Mouse (Mus musculus) liver, adult 2 months (tissue): ENCODE measurements around the gene Sugt1. TPM values are rescaled to one million over a fixed set of nuclear protein-coding genes. Genes with fewer than 3 reads are reported as not detected.

ENCODE experiments used
- DNase-seq: peaks from one replicate; pipeline ENCODE4 v3.0.0-alpha.2; 2011; ENCODE audit warnings: low read depth, low spot score; ENCODE audit errors: extremely low read depth
- H3K27ac ChIP-seq: fragments of 200-500 bp; replicated peaks from 2 replicates; pipeline ENCODE4 v1.5.1; 2012; ENCODE audit warnings: low read depth, mild to moderate bottlenecking, control low read depth, inconsistent platforms, low read length; ENCODE audit not compliant: insufficient read depth
- H3K27me3 ChIP-seq: fragments of 200-500 bp; 2 replicates; pipeline ENCODE4 v1.6.1; 2012; ENCODE audit warnings: mild to moderate bottlenecking, moderate library complexity, low read length, inconsistent platforms; ENCODE audit not compliant: control insufficient read depth, insufficient read depth
- H3K36me3 ChIP-seq: fragments of 200-500 bp; 2 replicates; pipeline ENCODE4 v1.6.1; 2012; ENCODE audit warnings: low read length, inconsistent platforms; ENCODE audit not compliant: control insufficient read depth, insufficient read depth
- H3K4me1 ChIP-seq: fragments of 200-500 bp; 2 replicates; pipeline ENCODE4 v1.6.1; 2011; ENCODE audit warnings: low read length; ENCODE audit not compliant: control insufficient read depth, insufficient read depth
- H3K4me3 ChIP-seq: fragments of 200-500 bp; 2 replicates; pipeline ENCODE4 v1.5.1; 2011; ENCODE audit warnings: low read depth, mild to moderate bottlenecking, control low read depth, low read length, moderate library complexity; ENCODE audit not compliant: insufficient read depth
- H3K79me2 ChIP-seq: fragments of 200-500 bp; 2 replicates; pipeline ENCODE4 v1.6.1; 2012; ENCODE audit warnings: inconsistent platforms, mild to moderate bottlenecking, low read length, moderate library complexity; ENCODE audit not compliant: control insufficient read depth, insufficient read depth
- H3K9ac ChIP-seq: fragments of 200-500 bp; 2 replicates; pipeline ENCODE4 v1.6.1; 2012; ENCODE audit warnings: low read depth, mild to moderate bottlenecking, control low read depth, inconsistent platforms, low read length
- CTCF ChIP-seq: fragments of 200-500 bp; IDR thresholded peaks from 2 replicates; pipeline ENCODE4 v1.5.1; 2011; ENCODE audit warnings: low read depth, low read length, control low read depth
- POLR2A ChIP-seq: fragments of 200-500 bp; IDR thresholded peaks from 2 replicates; pipeline ENCODE4 v1.6.1; 2011; ENCODE audit warnings: low read length, control low read depth; ENCODE audit not compliant: insufficient read depth; ENCODE audit errors: extremely low read depth
- WGBS: fragments of 180-500 bp; shearing (Covaris S2); methylation state at CpG from one replicate; pipeline ENCODE4 v1.1.7; 2018; 5-methylcytosine and 5-hydroxymethylcytosine counted together
- polyA plus RNA-seq: library from polyadenylated mRNA; depleted of rRNA; stranded (reverse); fragments of >200 nt; gene quantifications from 2 replicates; pipeline ENCODE4 v1.2.3, GENCODE M21; 2012
- total RNA-seq: library from RNA; depleted of rRNA; stranded (reverse); fragments of >200 nt; gene quantifications from 2 replicates; pipeline ENCODE4 v1.2.3, GENCODE M21; 2014

The Sugt1 gene
- total and polyA plus RNA-seq, 2 experiments, result 3.3 to 30.0 TPM

- TF ChIP-seq POLR2A, result no peak
- TF ChIP-seq CTCF, result no peak
- no peak overlapping the region for H3K4me3 ChIP-seq
- H3K27me3 ChIP-seq, result no peaks in the 10 kb centered on the region
- peak overlapping the region; percentile 83 for H3K27ac ChIP-seq
- DNase-seq, result peak; percentile 95
- WGBS, result 9% methylated on average over 2 of the region's 2 CpGs
- H3K9ac ChIP-seq, result no peak overlapping the region
- peaks cover 29% of the 10 kb centered on the region for H3K4me1 ChIP-seq
- H3K36me3 ChIP-seq, result peaks cover 4% of the 10 kb centered on the region; the same call in 1 of the 2 replicates
- no peaks in the 10 kb centered on the region for H3K79me2 ChIP-seq
Measured at GRCm38 (mm10) chr14:79633196-79633595, 45.7 kb downstream of the Sugt1 start.

DNA sequence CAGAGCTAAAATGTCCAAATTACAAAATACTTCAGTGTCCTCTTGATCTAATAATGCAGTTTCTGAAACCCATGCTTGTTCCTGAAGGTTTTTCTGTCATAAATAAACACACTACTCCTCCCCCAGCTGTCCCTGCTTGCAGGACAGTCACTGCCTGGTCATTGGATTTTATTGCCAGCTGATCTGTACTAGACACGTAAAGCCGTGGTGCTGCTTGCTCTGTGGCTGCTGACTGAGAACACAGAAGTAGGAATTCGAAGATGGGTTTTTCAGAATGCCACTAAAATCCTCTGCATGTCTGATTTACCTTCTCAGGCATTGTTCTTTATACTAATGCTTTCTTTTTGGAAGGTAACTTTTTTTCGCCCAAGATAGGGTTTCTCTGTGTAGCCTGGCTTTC, 49.3 kb downstream of the Sugt1 start:
- TF ChIP-seq CTCF, result no peak
- TF ChIP-seq POLR2A, result no peak
- Histone ChIP-seq H3K4me3 (no peak overlapping the region), H3K9ac (no peak overlapping the region), H3K27me3 (no peaks in the 10 kb centered on the region), H3K27ac (0 out of 2 replicates have a peak overlapping the region, but pooled peaks have one; percentile 28), H3K4me1 (peaks cover 22% of the 10 kb centered on the region), H3K36me3 (no peaks in the 10 kb centered on the region; the same call in 1 of the 2 replicates), H3K79me2 (no peaks in the 10 kb centered on the region)
- 52% methylated on average over 4 of the region's 4 CpGs for WGBS
- peak; percentile 57 for DNase-seq

DNA sequence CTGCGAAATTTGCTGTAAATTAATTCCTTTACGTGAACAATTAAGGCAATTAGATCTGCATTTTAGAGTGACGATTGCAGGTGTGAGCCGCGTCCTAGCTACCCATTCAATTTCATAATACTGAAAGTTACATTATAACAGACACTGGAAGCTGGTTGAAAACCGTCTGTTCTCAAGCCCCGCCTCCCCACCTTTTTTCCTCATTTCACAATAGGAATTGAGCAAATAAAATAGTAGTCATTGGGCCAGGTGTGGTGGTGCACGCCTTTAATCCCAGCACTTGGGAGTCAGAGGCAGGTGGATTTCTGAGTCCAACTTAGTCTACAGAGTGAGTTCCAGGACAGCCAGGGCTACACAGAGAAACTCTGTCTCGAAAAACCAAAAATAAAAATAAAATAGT, 54.6 kb downstream of the Sugt1 start:
- H3K36me3 ChIP-seq, result no peaks in the 10 kb centered on the region
- no peaks in the 10 kb centered on the region for H3K79me2 ChIP-seq
- H3K27ac ChIP-seq, result peak overlapping the region; percentile 27
- peak; percentile 91 for DNase-seq
- H3K27me3 ChIP-seq, result no peaks in the 10 kb centered on the region
- peak overlapping the region; percentile 17; the same call in 1 of the 2 replicates for H3K9ac ChIP-seq
- H3K4me1 ChIP-seq, result peaks cover 8% of the 10 kb centered on the region
- no peak for TF ChIP-seq CTCF
- no peak for TF ChIP-seq POLR2A
- H3K4me3 ChIP-seq, result peak overlapping the region; percentile 25; the same call in 1 of the 2 replicates
- 27% methylated on average over 9 of the region's 9 CpGs for WGBS

DNA sequence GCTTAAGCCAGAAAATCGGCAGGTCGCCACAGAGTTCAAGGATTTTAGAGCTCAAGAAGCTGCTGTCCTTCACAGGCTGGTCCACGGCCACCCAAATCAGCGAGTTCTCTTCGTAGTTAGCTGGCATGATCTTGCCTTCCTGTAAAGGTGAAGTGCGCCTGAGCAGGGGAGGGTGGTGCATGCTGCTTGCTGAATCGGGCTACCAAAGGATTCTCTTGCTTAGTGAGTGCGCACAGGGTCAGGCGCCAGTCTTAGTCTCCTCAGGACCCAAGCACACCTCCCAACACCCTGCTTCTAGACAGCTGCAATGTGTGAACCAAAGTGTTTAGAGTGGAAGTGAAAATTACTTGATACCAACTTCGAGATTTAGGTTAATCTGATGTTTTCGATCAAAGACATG, 57.9 kb downstream of the Sugt1 start:
- Histone ChIP-seq H3K27me3 (no peaks in the 10 kb centered on the region), H3K9ac (no peak overlapping the region), H3K36me3 (no peaks in the 10 kb centered on the region), H3K79me2 (no peaks in the 10 kb centered on the region), H3K27ac (no peak overlapping the region), H3K4me1 (peaks cover 4% of the 10 kb centered on the region), H3K4me3 (no peak overlapping the region)
- no peak for TF ChIP-seq POLR2A
- TF ChIP-seq CTCF, result no peak
- WGBS, result 37% methylated on average over 11 of the region's 11 CpGs
- DNase-seq, result no peak

DNA sequence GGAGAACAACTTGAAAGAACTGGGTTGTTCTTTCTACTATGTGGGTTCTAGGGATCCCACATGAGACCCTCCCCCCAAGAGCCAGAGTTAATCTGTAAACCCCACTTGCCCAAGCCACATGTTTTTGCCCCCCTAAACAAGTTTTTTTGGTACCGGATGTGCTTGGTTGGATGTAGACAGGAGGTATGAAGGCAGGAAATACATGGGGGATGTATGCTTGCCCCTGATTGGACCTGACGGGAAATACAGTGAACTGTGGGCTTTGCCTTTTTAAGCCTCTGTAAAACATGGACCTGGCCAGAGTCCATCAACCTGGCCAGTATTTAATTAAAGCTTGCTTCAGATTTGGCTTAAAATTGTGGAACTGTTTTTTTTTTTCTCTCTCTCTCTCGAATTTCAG, 62.2 kb downstream of the Sugt1 start:
- no peaks in the 10 kb centered on the region for H3K27me3 ChIP-seq
- no peak overlapping the region for H3K9ac ChIP-seq
- H3K4me1 ChIP-seq, result no peaks in the 10 kb centered on the region
- H3K4me3 ChIP-seq, result no peak overlapping the region
- H3K27ac ChIP-seq, result no peak overlapping the region
- DNase-seq, result no peak
- no peaks in the 10 kb centered on the region for H3K79me2 ChIP-seq
- WGBS, result 32% methylated on average over 3 of the region's 3 CpGs
- H3K36me3 ChIP-seq, result no peaks in the 10 kb centered on the region
- TF ChIP-seq POLR2A (no peak), CTCF (no peak)

GRCm38 (mm10) chr14:79652654-79653053, 65.2 kb downstream of the Sugt1 start:
- H3K4me3 ChIP-seq, result no peak overlapping the region
- no peak for TF ChIP-seq POLR2A
- no peak for TF ChIP-seq CTCF
- no peaks in the 10 kb centered on the region for H3K36me3 ChIP-seq
- no peak for DNase-seq
- H3K4me1 ChIP-seq, result no peaks in the 10 kb centered on the region
- H3K9ac ChIP-seq, result no peak overlapping the region
- no peaks in the 10 kb centered on the region for H3K79me2 ChIP-seq
- H3K27me3 ChIP-seq, result no peaks in the 10 kb centered on the region
- WGBS, result 79% methylated on average over 4 of the region's 4 CpGs
- no peak overlapping the region for H3K27ac ChIP-seq
